Mouse (Mus musculus): ENCODE measurements around the gene Nf2. TPM values are rescaled to one million over a fixed set of nuclear protein-coding genes. Genes with fewer than 3 reads are reported as not detected.

Gene Nf2
- polyA plus RNA-seq, 1 experiment, result 77.7 TPM

DNA sequence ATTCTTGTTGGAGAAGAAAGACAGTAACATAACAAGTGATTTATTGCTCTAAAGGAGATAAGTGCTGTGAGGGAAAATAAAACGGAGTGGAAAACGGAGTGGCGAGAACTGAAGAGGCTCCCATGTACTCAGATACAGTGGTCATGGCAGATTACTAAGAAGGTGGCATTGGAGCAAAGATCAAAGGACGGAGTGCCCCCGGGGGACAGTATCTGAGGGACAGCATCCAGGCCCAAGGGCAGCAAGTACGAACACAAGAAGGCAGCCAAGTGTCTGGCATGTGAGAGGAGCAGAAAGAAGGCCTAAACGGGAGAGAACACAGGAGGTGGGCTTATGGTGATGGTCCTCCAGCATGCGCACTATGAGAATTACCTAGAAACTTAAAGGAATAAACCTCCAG lies 127.6 kb downstream of the Nf2 start:
- Histone ChIP-seq H3K4me1 (ENCODE audit: control insufficient read depth, insufficient read depth, low read length) (no peaks in the 10 kb centered on the region), H3K9me3 (replicated peaks; ENCODE audit: control insufficient read depth, insufficient read depth, low read length, poor library complexity, severe bottlenecking) (no peaks in the 10 kb centered on the region), H3K36me3 (ENCODE audit: control insufficient read depth, insufficient read depth, low read length, poor library complexity, severe bottlenecking) (no peaks in the 10 kb centered on the region), H3K9ac (ENCODE audit: low read depth, poor library complexity, severe bottlenecking) (no peak overlapping the region), H3K27me3 (ENCODE audit: control insufficient read depth, insufficient read depth, low read length, poor library complexity, severe bottlenecking) (no peaks in the 10 kb centered on the region), H3K27ac (ENCODE audit: insufficient read depth, low read length) (no peak overlapping the region), H3K4me3 (ENCODE audit: low read depth, low read length) (no peak overlapping the region)
- TF ChIP-seq POLR2A (IDR thresholded peaks at IDR 0.05; ENCODE audit: insufficient read depth, low read length), result no peak
- TF ChIP-seq CTCF (IDR thresholded peaks at IDR 0.05; ENCODE audit: low read depth, low read length), result no peak
- no peak for TF ChIP-seq EP300 (IDR thresholded peaks at IDR 0.05; ENCODE audit: insufficient read depth, low read depth, low read length)

GRCm38 (mm10) chr11:4720900-4721580 lies 128.3 kb downstream of the Nf2 start:
- Histone ChIP-seq H3K9ac (ENCODE audit: low read depth, poor library complexity, severe bottlenecking) (no peak overlapping the region), H3K27me3 (ENCODE audit: control insufficient read depth, insufficient read depth, low read length, poor library complexity, severe bottlenecking) (no peaks in the 10 kb centered on the region), H3K9me3 (replicated peaks; ENCODE audit: control insufficient read depth, insufficient read depth, low read length, poor library complexity, severe bottlenecking) (no peaks in the 10 kb centered on the region), H3K4me1 (ENCODE audit: control insufficient read depth, insufficient read depth, low read length) (no peaks in the 10 kb centered on the region), H3K27ac (ENCODE audit: insufficient read depth, low read length) (no peak overlapping the region), H3K4me3 (ENCODE audit: low read depth, low read length) (no peak overlapping the region), H3K36me3 (ENCODE audit: control insufficient read depth, insufficient read depth, low read length, poor library complexity, severe bottlenecking) (no peaks in the 10 kb centered on the region)
- TF ChIP-seq POLR2A (IDR thresholded peaks at IDR 0.05; ENCODE audit: insufficient read depth, low read length) (no peak), CTCF (IDR thresholded peaks at IDR 0.05; ENCODE audit: low read depth, low read length) (no peak), EP300 (IDR thresholded peaks at IDR 0.05; ENCODE audit: insufficient read depth, low read depth, low read length) (no peak)

DNA sequence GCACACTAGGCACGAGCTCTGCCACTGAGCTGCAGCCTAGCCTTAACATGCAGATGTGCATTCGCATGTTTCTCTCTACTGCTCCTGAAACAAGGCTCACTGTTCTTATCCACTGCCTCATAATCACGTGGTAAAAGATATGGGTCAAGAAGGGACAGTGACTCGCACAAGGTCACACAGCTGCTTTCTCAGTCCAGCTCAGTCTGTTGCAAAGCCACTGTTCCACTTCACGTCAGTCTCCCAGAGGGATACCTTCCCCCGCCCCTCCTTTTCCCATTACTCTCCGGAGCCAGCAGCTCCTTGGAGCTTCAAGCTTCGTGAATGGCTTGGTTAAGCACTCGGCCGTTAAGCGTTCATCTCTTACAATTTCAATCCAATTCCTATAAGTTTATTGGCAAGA lies 128.9 kb downstream of the Nf2 start:
- Histone ChIP-seq H3K9ac (ENCODE audit: low read depth, poor library complexity, severe bottlenecking) (no peak overlapping the region), H3K4me3 (ENCODE audit: low read depth, low read length) (no peak overlapping the region), H3K27me3 (ENCODE audit: control insufficient read depth, insufficient read depth, low read length, poor library complexity, severe bottlenecking) (no peaks in the 10 kb centered on the region), H3K36me3 (ENCODE audit: control insufficient read depth, insufficient read depth, low read length, poor library complexity, severe bottlenecking) (no peaks in the 10 kb centered on the region), H3K27ac (ENCODE audit: insufficient read depth, low read length) (no peak overlapping the region), H3K9me3 (replicated peaks; ENCODE audit: control insufficient read depth, insufficient read depth, low read length, poor library complexity, severe bottlenecking) (no peaks in the 10 kb centered on the region), H3K4me1 (ENCODE audit: control insufficient read depth, insufficient read depth, low read length) (no peaks in the 10 kb centered on the region)
- TF ChIP-seq CTCF (IDR thresholded peaks at IDR 0.05; ENCODE audit: low read depth, low read length) (no peak), POLR2A (IDR thresholded peaks at IDR 0.05; ENCODE audit: insufficient read depth, low read length) (no peak), EP300 (IDR thresholded peaks at IDR 0.05; ENCODE audit: insufficient read depth, low read depth, low read length) (no peak)

DNA sequence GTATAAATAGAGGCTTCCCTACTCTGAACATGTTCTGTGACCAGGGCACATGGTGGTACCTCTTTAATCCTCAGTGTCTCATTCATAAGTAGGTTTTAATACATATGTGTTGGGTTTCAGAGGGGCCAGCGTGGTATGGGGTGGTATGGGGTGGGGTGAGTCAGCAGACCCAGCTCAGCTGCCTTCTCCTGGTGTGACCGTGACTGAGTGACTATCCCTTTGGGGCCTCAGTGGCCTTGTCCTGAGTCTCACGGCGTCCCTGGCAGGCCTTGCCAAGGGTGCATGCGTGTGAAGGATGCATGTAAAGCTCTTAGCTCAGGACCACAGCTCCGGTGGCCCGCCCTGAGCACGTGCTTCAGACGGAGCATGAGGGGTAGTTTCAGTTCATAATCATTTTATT lies 129.4 kb downstream of the Nf2 start:
- no peak overlapping the region for H3K9ac ChIP-seq (ENCODE audit: low read depth, poor library complexity, severe bottlenecking)
- H3K36me3 ChIP-seq (ENCODE audit: control insufficient read depth, insufficient read depth, low read length, poor library complexity, severe bottlenecking), result no peaks in the 10 kb centered on the region
- H3K27me3 ChIP-seq (ENCODE audit: control insufficient read depth, insufficient read depth, low read length, poor library complexity, severe bottlenecking), result no peaks in the 10 kb centered on the region
- no peaks in the 10 kb centered on the region for H3K9me3 ChIP-seq (replicated peaks; ENCODE audit: control insufficient read depth, insufficient read depth, low read length, poor library complexity, severe bottlenecking)
- TF ChIP-seq POLR2A (IDR thresholded peaks at IDR 0.05; ENCODE audit: insufficient read depth, low read length) (no peak), CTCF (IDR thresholded peaks at IDR 0.05; ENCODE audit: low read depth, low read length) (no peak), EP300 (IDR thresholded peaks at IDR 0.05; ENCODE audit: insufficient read depth, low read depth, low read length) (no peak)
- no peak overlapping the region for H3K27ac ChIP-seq (ENCODE audit: insufficient read depth, low read length)
- H3K4me1 ChIP-seq (ENCODE audit: control insufficient read depth, insufficient read depth, low read length), result no peaks in the 10 kb centered on the region
- no peak overlapping the region for H3K4me3 ChIP-seq (ENCODE audit: low read depth, low read length)

DNA sequence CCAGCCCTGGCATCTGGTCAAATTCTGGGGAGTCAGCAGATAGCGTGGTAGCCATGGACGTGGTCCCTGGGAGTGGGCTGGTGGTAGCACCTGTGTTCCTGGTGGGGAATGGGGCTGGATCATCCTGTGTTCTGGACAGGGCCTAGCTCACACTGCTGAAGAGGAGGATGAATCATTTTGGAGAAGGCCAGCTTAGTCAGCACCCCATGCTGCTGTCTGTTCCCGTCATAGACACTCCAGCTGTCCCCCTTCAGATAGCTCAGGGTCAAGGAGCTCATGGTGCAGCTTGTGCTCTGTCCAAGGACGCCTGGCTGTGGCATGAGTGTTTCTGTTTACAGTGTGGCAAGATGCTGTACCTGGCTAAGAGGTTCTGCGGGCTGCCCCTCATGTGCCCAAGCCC lies 130.8 kb downstream of the Nf2 start:
- TF ChIP-seq CTCF (IDR thresholded peaks at IDR 0.05; ENCODE audit: low read depth, low read length) (no peak), POLR2A (IDR thresholded peaks at IDR 0.05; ENCODE audit: insufficient read depth, low read length) (no peak), EP300 (IDR thresholded peaks at IDR 0.05; ENCODE audit: insufficient read depth, low read depth, low read length) (no peak)
- Histone ChIP-seq H3K9me3 (replicated peaks; ENCODE audit: control insufficient read depth, insufficient read depth, low read length, poor library complexity, severe bottlenecking) (no peaks in the 10 kb centered on the region), H3K4me3 (ENCODE audit: low read depth, low read length) (no peak overlapping the region), H3K9ac (ENCODE audit: low read depth, poor library complexity, severe bottlenecking) (no peak overlapping the region), H3K27me3 (ENCODE audit: control insufficient read depth, insufficient read depth, low read length, poor library complexity, severe bottlenecking) (no peaks in the 10 kb centered on the region), H3K4me1 (ENCODE audit: control insufficient read depth, insufficient read depth, low read length) (no peaks in the 10 kb centered on the region), H3K27ac (ENCODE audit: insufficient read depth, low read length) (no peak overlapping the region), H3K36me3 (ENCODE audit: control insufficient read depth, insufficient read depth, low read length, poor library complexity, severe bottlenecking) (no peaks in the 10 kb centered on the region)

DNA sequence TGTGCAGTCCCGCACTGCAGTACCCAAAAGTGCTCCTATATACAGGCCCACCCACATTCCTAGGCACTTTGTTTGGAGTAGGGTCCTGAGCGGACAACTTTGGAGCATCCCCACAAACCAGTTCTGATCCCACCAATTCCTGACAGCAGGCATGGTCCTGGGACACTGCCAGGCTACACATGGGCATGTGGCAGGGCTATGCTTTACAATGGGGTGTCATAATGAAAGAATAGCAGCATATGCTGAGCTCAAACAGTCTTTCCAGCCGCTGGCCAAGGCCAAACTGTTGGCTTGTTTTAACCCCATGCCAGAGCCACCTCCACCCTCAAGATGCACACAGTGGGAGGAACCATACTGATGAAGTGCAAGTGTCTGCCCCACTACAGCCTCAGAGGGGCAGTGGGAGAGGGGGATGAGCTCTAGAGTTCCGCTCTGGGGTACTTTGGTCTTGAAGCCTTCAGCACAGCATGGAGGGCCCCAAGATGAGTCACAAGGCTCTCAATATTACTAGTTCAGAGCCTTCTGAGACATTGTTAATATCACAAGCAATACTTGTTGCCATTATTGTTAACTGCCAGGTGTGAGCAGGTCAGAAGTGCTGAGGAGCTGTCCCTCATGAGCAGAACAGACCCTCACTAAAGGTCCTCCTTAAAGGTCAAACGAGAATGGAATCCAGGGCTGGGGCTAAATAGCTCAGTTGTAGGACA lies 132.7 kb downstream of the Nf2 start:
- no peak overlapping the region for H3K4me3 ChIP-seq (ENCODE audit: low read depth, low read length)
- H3K9me3 ChIP-seq (replicated peaks; ENCODE audit: control insufficient read depth, insufficient read depth, low read length, poor library complexity, severe bottlenecking), result no peaks in the 10 kb centered on the region
- H3K27ac ChIP-seq (ENCODE audit: insufficient read depth, low read length), result no peak overlapping the region
- H3K27me3 ChIP-seq (ENCODE audit: control insufficient read depth, insufficient read depth, low read length, poor library complexity, severe bottlenecking), result no peaks in the 10 kb centered on the region
- no peak overlapping the region for H3K9ac ChIP-seq (ENCODE audit: low read depth, poor library complexity, severe bottlenecking)
- H3K36me3 ChIP-seq (ENCODE audit: control insufficient read depth, insufficient read depth, low read length, poor library complexity, severe bottlenecking), result no peaks in the 10 kb centered on the region
- H3K4me1 ChIP-seq (ENCODE audit: control insufficient read depth, insufficient read depth, low read length), result no peaks in the 10 kb centered on the region
- TF ChIP-seq CTCF (IDR thresholded peaks at IDR 0.05; ENCODE audit: low read depth, low read length), result no peak
- TF ChIP-seq EP300 (IDR thresholded peaks at IDR 0.05; ENCODE audit: insufficient read depth, low read depth, low read length), result no peak
- no peak for TF ChIP-seq POLR2A (IDR thresholded peaks at IDR 0.05; ENCODE audit: insufficient read depth, low read length)

Other genes with a start within 250 kb of the Nf2 start
- gene Gm11032, start 229.5 kb downstream of the Nf2 start, polyA plus RNA-seq (2011; ENCODE audit: insufficient read depth, insufficient read length, low read depth, missing spikeins), result not detected in 2 replicates
- 33.4 and 35.7 TPM in 2 replicates for gene Ascc2, start 211.8 kb downstream of the Nf2 start, polyA plus RNA-seq (2011; ENCODE audit: insufficient read depth, insufficient read length, low read depth, missing spikeins)
- 245 and 325 TPM in 2 replicates for gene Uqcr10, start 145.2 kb downstream of the Nf2 start, polyA plus RNA-seq (2011; ENCODE audit: insufficient read depth, insufficient read length, low read depth, missing spikeins)
- 15.3 and 19.3 TPM in 2 replicates for gene Zmat5, start 144.9 kb downstream of the Nf2 start, polyA plus RNA-seq (2011; ENCODE audit: insufficient read depth, insufficient read length, low read depth, missing spikeins)
- 3.1 and 3.5 TPM in 2 replicates for gene Cabp7, start 102.8 kb downstream of the Nf2 start, polyA plus RNA-seq (2011; ENCODE audit: insufficient read depth, insufficient read length, low read depth, missing spikeins)
- 83.4 and 91.2 TPM in 2 replicates for gene Nipsnap1, start 24.4 kb upstream of the Nf2 start, polyA plus RNA-seq (2011; ENCODE audit: insufficient read depth, insufficient read length, low read depth, missing spikeins)
- gene Thoc5, start 45.8 kb upstream of the Nf2 start, polyA plus RNA-seq (2011; ENCODE audit: insufficient read depth, insufficient read length, low read depth, missing spikeins), result 51.3 and 52.3 TPM in 2 replicates
- gene Nefh, start 98.5 kb upstream of the Nf2 start, polyA plus RNA-seq (2011; ENCODE audit: insufficient read depth, insufficient read length, low read depth, missing spikeins), result 1.5 and 2.2 TPM in 2 replicates
- 55.4 and 61.2 TPM in 2 replicates for gene Ap1b1, start 137.3 kb upstream of the Nf2 start, polyA plus RNA-seq (2011; ENCODE audit: insufficient read depth, insufficient read length, low read depth, missing spikeins)
- gene Rasl10a, start 208.6 kb upstream of the Nf2 start, polyA plus RNA-seq (2011; ENCODE audit: insufficient read depth, insufficient read length, low read depth, missing spikeins), result 4.2 and 4.4 TPM in 2 replicates
- gene Gas2l1, start 215.8 kb upstream of the Nf2 start, polyA plus RNA-seq (2011; ENCODE audit: insufficient read depth, insufficient read length, low read depth, missing spikeins), result 28.4 and 31.8 TPM in 2 replicates
- gene Rhbdd3, start 249.4 kb upstream of the Nf2 start, polyA plus RNA-seq (2011; ENCODE audit: insufficient read depth, insufficient read length, low read depth, missing spikeins), result 18.3 and 20.3 TPM in 2 replicates
- gene Ewsr1, start 249.7 kb upstream of the Nf2 start, polyA plus RNA-seq (2011; ENCODE audit: insufficient read depth, insufficient read length, low read depth, missing spikeins), result 1,045 and 1,093 TPM in 2 replicates